Mouse (Mus musculus) ES-Bruce4 (cell line): ENCODE data around the gene Gadd45b. TPM values are rescaled to one million over a fixed set of nuclear protein-coding genes. Genes with fewer than 3 reads are reported as not detected.

Experiments
- H3K27ac ChIP-seq: 2 replicates; pipeline ENCODE4 v1.5.1; 2012; ENCODE audit warnings: low read length, inconsistent platforms; ENCODE audit not compliant: insufficient read depth
- H3K27me3 ChIP-seq: 2 replicates; pipeline ENCODE4 v1.6.1; 2012; ENCODE audit warnings: mild to moderate bottlenecking, low read length, inconsistent platforms; ENCODE audit not compliant: control insufficient read depth, poor library complexity, insufficient read depth, severe bottlenecking
- H3K36me3 ChIP-seq: 2 replicates; pipeline ENCODE4 v1.6.1; 2012; ENCODE audit warnings: inconsistent platforms, mild to moderate bottlenecking, low read length, moderate library complexity; ENCODE audit not compliant: control insufficient read depth, poor library complexity, insufficient read depth, severe bottlenecking
- H3K4me1 ChIP-seq: one replicate; pipeline ENCODE4 v1.8.1; 2011; ENCODE audit warnings: low read length; ENCODE audit not compliant: control insufficient read depth, insufficient read depth
- H3K4me3 ChIP-seq: 2 replicates; pipeline ENCODE4 v1.5.1; 2011; ENCODE audit warnings: low read depth, mild to moderate bottlenecking, low read length
- H3K9ac ChIP-seq: 2 replicates; pipeline ENCODE4 v1.6.1; 2012; ENCODE audit warnings: low read depth, mild to moderate bottlenecking, inconsistent platforms; ENCODE audit not compliant: poor library complexity, severe bottlenecking
- H3K9me3 ChIP-seq: replicated peaks from 2 replicates; pipeline ENCODE4 v1.6.1; 2012; ENCODE audit warnings: mild to moderate bottlenecking, low read length, inconsistent platforms; ENCODE audit not compliant: control insufficient read depth, poor library complexity, insufficient read depth, severe bottlenecking
- CTCF ChIP-seq: IDR thresholded peaks from one replicate; pipeline ENCODE4 v1.8.1; 2011; ENCODE audit warnings: low read depth, low read length
- EP300 ChIP-seq: IDR thresholded peaks from 2 replicates; pipeline ENCODE4 v1.6.1; 2011; ENCODE audit warnings: low read depth, low read length; ENCODE audit not compliant: insufficient read depth
- POLR2A ChIP-seq: IDR thresholded peaks from one replicate; pipeline ENCODE4 v1.8.1; 2011; ENCODE audit warnings: low read length; ENCODE audit not compliant: insufficient read depth
- polyA plus RNA-seq: library from polyadenylated mRNA; stranded (reverse); fragments of >200 nt; gene quantifications from 2 replicates; pipeline ENCODE4 v1.2.4, GENCODE M21; 2011; ENCODE audit warnings: low read depth; ENCODE audit not compliant: missing spikeins, insufficient read depth, insufficient read length

Gene Gadd45b
- polyA plus RNA-seq, 1 experiment, result 80.7 TPM

GRCm38 (mm10) chr10:80973722-80974121 lies 43.8 kb downstream of the Gadd45b start:
- no peak overlapping the region for H3K27ac ChIP-seq
- no peaks in the 10 kb centered on the region for H3K27me3 ChIP-seq
- no peak overlapping the region for H3K4me3 ChIP-seq
- no peaks in the 10 kb centered on the region for H3K4me1 ChIP-seq
- H3K9me3 ChIP-seq, result peaks cover 3% of the 10 kb centered on the region; the same call in 1 of the 2 replicates
- H3K9ac ChIP-seq, result no peak overlapping the region
- TF ChIP-seq CTCF (no peak), POLR2A (no peak), EP300 (no peak)
- no peaks in the 10 kb centered on the region for H3K36me3 ChIP-seq

GRCm38 (mm10) chr10:80975478-80975877 lies 45.6 kb downstream of the Gadd45b start:
- H3K9ac ChIP-seq, result no peak overlapping the region
- peaks cover 3% of the 10 kb centered on the region; the same call in 1 of the 2 replicates for H3K9me3 ChIP-seq
- no peak overlapping the region for H3K27ac ChIP-seq
- H3K27me3 ChIP-seq, result no peaks in the 10 kb centered on the region
- H3K4me1 ChIP-seq, result no peaks in the 10 kb centered on the region
- no peak for TF ChIP-seq EP300
- TF ChIP-seq CTCF, result no peak
- TF ChIP-seq POLR2A, result no peak
- H3K4me3 ChIP-seq, result no peak overlapping the region
- H3K36me3 ChIP-seq, result no peaks in the 10 kb centered on the region

- H3K9me3 ChIP-seq, result no peaks in the 10 kb centered on the region
- H3K9ac ChIP-seq, result no peak overlapping the region
- no peak overlapping the region for H3K4me3 ChIP-seq
- no peaks in the 10 kb centered on the region for H3K36me3 ChIP-seq
- H3K27me3 ChIP-seq, result no peaks in the 10 kb centered on the region
- H3K4me1 ChIP-seq, result no peaks in the 10 kb centered on the region
- no peak for TF ChIP-seq EP300
- TF ChIP-seq CTCF, result no peak
- TF ChIP-seq POLR2A, result no peak
- no peak overlapping the region for H3K27ac ChIP-seq
Observed at GRCm38 (mm10) chr10:80981564-80982112, 51.8 kb downstream of the Gadd45b start.

Other genes starting within 250 kb of the Gadd45b start
- gene Mob3a, start 228.1 kb upstream of the Gadd45b start, polyA plus RNA-seq, result 17.5 and 19.8 TPM in 2 replicates
- 7.2 and 9.6 TPM in 2 replicates for gene Izumo4, start 227.9 kb upstream of the Gadd45b start, polyA plus RNA-seq
- gene Ap3d1, start 187.8 kb upstream of the Gadd45b start, polyA plus RNA-seq, result 53.8 and 55.2 TPM in 2 replicates
- 42.6 and 48.3 TPM in 2 replicates for gene Dot1l, start 174.9 kb upstream of the Gadd45b start, polyA plus RNA-seq
- 90.1 and 100 TPM in 2 replicates for gene Sf3a2, start 131.9 kb upstream of the Gadd45b start, polyA plus RNA-seq
- 73.5 and 81.6 TPM in 2 replicates for gene Plekhj1, start 131.4 kb upstream of the Gadd45b start, polyA plus RNA-seq
- 0.40 TPM in 1 of 2 replicates, not detected in the other for gene Amh, start 124.8 kb upstream of the Gadd45b start, polyA plus RNA-seq
- gene Jsrp1, start 116.6 kb upstream of the Gadd45b start, polyA plus RNA-seq, result 0.85 TPM in 1 of 2 replicates, not detected in the other
- gene Oaz1, start 103.4 kb upstream of the Gadd45b start, polyA plus RNA-seq, result 471 and 498 TPM in 2 replicates
- gene Lingo3, start 86.0 kb upstream of the Gadd45b start, polyA plus RNA-seq, result 1.2 and 2.4 TPM in 2 replicates
- gene Lsm7, start 74.9 kb upstream of the Gadd45b start, polyA plus RNA-seq, result 105 and 135 TPM in 2 replicates
- gene Sppl2b, start 74.8 kb upstream of the Gadd45b start, polyA plus RNA-seq, result 5.9 and 7.6 TPM in 2 replicates
- gene Tmprss9, start 58.2 kb upstream of the Gadd45b start, polyA plus RNA-seq, result 0.22 TPM in 1 of 2 replicates, not detected in the other
- 135 and 146 TPM in 2 replicates for gene Timm13, start 29.1 kb upstream of the Gadd45b start, polyA plus RNA-seq
- gene Lmnb2, start 11.8 kb upstream of the Gadd45b start, polyA plus RNA-seq, result 25.9 and 28.2 TPM in 2 replicates
- gene Gng7, start 84.9 kb downstream of the Gadd45b start, polyA plus RNA-seq, result 4.1 TPM in 2 replicates
- 0.27 and 0.90 TPM in 2 replicates for gene Diras1, start 95.6 kb downstream of the Gadd45b start, polyA plus RNA-seq
- gene Slc39a3, start 107.4 kb downstream of the Gadd45b start, polyA plus RNA-seq, result 2.8 and 4.5 TPM in 2 replicates
- gene Sgta, start 130.1 kb downstream of the Gadd45b start, polyA plus RNA-seq, result 107 and 110 TPM in 2 replicates
- 77.4 and 81.3 TPM in 2 replicates for gene Thop1, start 140.0 kb downstream of the Gadd45b start, polyA plus RNA-seq
- gene Creb3l3, start 168.8 kb downstream of the Gadd45b start, polyA plus RNA-seq, result 0.68 TPM in 1 of 2 replicates, not detected in the other
- 46.3 and 53.0 TPM in 2 replicates for gene Map2k2, start 175.8 kb downstream of the Gadd45b start, polyA plus RNA-seq
- 12.6 and 14.4 TPM in 2 replicates for gene Zbtb7a, start 205.1 kb downstream of the Gadd45b start, polyA plus RNA-seq
- 36.8 and 44.9 TPM in 2 replicates for gene Pias4, start 237.8 kb downstream of the Gadd45b start, polyA plus RNA-seq
- 2,442 and 2,478 TPM in 2 replicates for gene Eef2, start 246.6 kb downstream of the Gadd45b start, polyA plus RNA-seq